Mouse (Mus musculus): ENCODE data around the gene Gpr179.

DNA sequence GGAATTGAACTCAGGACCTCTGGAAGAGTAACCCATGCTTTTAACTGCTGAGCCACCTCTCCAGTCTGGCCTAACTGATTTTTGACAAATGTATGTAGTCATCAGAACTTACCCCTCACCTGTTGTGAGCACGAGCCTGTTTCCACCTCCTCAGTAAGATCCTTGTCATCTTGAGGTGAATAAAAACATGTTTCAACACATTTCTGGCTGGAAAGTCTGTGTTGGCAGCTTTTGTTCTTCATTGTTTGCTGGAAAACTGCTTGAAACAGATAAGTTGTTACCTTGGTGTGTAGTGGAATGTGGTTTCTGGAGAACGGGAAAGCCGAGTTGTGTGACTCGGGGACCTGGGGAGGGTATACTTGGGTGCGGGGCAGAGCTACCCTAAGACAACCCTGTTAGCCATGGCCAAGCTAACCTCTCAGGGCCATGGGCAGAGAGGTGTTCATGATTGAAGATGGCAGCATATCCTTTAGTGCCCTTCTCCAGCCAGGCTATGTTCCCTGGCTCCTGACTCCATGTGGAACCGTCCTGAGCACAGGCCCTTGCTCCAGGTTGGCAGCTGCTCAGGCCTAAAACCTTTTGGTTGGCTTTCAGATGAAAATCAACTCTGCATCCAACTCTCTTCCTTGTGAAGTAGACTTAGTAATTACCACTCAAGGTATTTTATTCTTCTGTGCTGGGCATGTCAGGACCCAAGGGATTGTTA is 20.4 kb upstream of the Gpr179 start:
- TF ChIP-seq POLR2A (IDR thresholded peaks at IDR 0.05; ENCODE audit: extremely low read depth, insufficient read depth, low read length) (no peak), CTCF (IDR thresholded peaks at IDR 0.05; ENCODE audit: extremely low read depth, insufficient read depth, low read length) (no peak)
